Mouse (Mus musculus) gastrocnemius, adult 18-20 months (tissue): ENCODE measurements at regions not wholly inside any gene's neighbourhood (a gene's known extent, or its start where the extent isn't known, plus 50 kb on each side); places are given as distances from the start of the nearest gene placed in this dataset.

Experiments used
- DNase-seq: peaks from one replicate; pipeline ENCODE4 v3.0.0; 2021; ENCODE audit warnings: low spot score

GRCm38 (mm10) chr13:16315689-16316088, 304.0 kb downstream of the Inhba start:
- no peak for DNase-seq

- no peak for DNase-seq
Observed at GRCm38 (mm10) chr13:16316581-16316980, 304.9 kb downstream of the Inhba start.

GRCm38 (mm10) chr13:16317412-16317811, 305.8 kb downstream of the Inhba start:
- DNase-seq: no peak

- no peak for DNase-seq
Observed at GRCm38 (mm10) chr13:16320392-16320791, 308.7 kb downstream of the Inhba start.

GRCm38 (mm10) chr13:16325661-16326060, 314.0 kb downstream of the Inhba start:
- no peak for DNase-seq

- no peak for DNase-seq
Observed at GRCm38 (mm10) chr13:16341727-16342126, 330.1 kb downstream of the Inhba start.

- no peak for DNase-seq
Observed at GRCm38 (mm10) chr13:16342171-16342570, 330.5 kb downstream of the Inhba start.

GRCm38 (mm10) chr13:16343280-16343945, 331.8 kb downstream of the Inhba start:
- peak; percentile 1 for DNase-seq

GRCm38 (mm10) chr13:16349353-16349752, 337.7 kb downstream of the Inhba start:
- no peak for DNase-seq

GRCm38 (mm10) chr13:16350061-16350460, 338.4 kb downstream of the Inhba start:
- no peak for DNase-seq

GRCm38 (mm10) chr13:16355316-16355715, 343.7 kb downstream of the Inhba start:
- no peak for DNase-seq

- no peak for DNase-seq
Observed at GRCm38 (mm10) chr13:16379492-16379891, 367.8 kb downstream of the Inhba start.

- DNase-seq: no peak
Observed at GRCm38 (mm10) chr13:16379949-16380348, 368.3 kb downstream of the Inhba start.

GRCm38 (mm10) chr13:16382936-16383511, 371.4 kb downstream of the Inhba start:
- no peak for DNase-seq

GRCm38 (mm10) chr13:16416356-16417019, 404.8 kb downstream of the Inhba start:
- DNase-seq: no peak

- DNase-seq: no peak
Observed at GRCm38 (mm10) chr13:16424147-16424546, 412.5 kb downstream of the Inhba start.

- DNase-seq: no peak
Observed at GRCm38 (mm10) chr13:16435436-16435835, 423.8 kb downstream of the Inhba start.

GRCm38 (mm10) chr13:16453234-16453633, 441.6 kb downstream of the Inhba start:
- DNase-seq: no peak

- DNase-seq: no peak
Observed at GRCm38 (mm10) chr13:16459743-16460142, 448.1 kb downstream of the Inhba start.

GRCm38 (mm10) chr13:16461681-16462080, 450.0 kb downstream of the Inhba start:
- no peak for DNase-seq

GRCm38 (mm10) chr13:16464823-16465222, 453.2 kb downstream of the Inhba start:
- no peak for DNase-seq

GRCm38 (mm10) chr13:16465317-16465716, 453.7 kb downstream of the Inhba start:
- DNase-seq: no peak

- no peak for DNase-seq
Observed at GRCm38 (mm10) chr13:16465812-16466211, 454.2 kb downstream of the Inhba start.
